ENCODE assay signal across 8 mouse cellular contexts in the genomic region with DNA sequence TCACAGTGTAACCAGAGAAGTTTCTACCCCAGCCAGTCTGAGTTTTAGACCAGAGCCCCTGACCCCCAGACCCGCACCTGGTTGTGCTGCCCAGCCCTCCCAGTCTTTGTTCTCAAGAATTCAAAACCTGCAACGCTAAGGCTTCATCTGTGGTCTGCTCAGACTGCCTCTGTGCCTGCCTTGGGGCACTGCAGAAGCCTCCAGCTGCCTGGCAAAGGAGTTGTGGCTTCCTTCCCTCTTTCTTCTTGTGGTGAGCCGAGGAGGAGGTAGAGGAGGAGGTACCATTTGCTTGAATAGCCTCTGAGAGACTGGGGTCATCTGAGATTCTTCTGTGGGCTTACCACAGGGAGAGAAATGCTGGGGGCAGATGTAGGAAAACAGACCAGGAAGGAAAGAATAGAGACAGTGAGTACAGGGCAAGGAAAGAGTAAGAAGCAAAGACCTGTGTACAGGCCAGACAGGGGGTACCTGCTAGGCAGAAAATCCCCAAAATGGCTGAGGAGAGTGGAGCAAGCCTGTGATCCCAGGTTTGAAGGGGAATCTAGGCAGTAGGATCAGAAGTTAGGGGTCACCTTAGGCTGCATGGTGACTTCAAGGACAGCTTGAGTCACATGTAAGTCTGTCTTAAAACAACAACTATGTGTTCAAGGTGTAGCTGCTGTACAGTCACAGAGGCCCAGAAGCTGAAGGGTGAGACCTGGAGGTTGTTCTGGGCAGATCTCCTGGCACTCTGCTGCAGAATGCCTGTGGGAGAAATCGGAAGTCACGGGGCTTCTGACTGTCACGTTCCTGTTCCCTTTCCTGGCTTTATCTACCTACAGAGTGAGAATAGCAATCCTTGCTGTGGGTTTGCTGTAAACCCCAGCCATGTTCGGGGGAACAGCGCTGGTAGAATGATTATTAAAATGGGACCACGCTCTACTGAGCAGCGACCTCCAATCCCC.
A peak's percentile ranks its signal among the peaks of the same experiment; 100 is the strongest.
DNase-seq lines count a peak whose midpoint lies in the region; ATAC-seq lines count a peak whose summit lies in the region.
"Had no signal": no experiment of that assay in that cellular context is flagged by ENCODE, and none has a peak within 500 bp of the region (broad histone marks: within the 10 kb centered on the region; RNA-seq: fewer than 3 reads in every experiment).

No protein-coding gene starts in this region.

- H3K9me3 ChIP-seq in midbrain, embryonic 10.5 days (replicated peaks) = no peaks in the 10 kb centered on the region
- no peaks in the 10 kb centered on the region for H3K9me3 ChIP-seq in midbrain, embryonic 16.5 days (replicated peaks; ENCODE audit: control insufficient read depth, low read length, poor library complexity, severe bottlenecking)
- no peaks in the 10 kb centered on the region for H3K9me3 ChIP-seq in heart, embryonic 10.5 days

- 53% methylated on average over 10 of the region's 10 CpGs for WGBS in midbrain, embryonic 10.5 days
- WGBS in midbrain, embryonic 16.5 days = 36% methylated on average over 10 of the region's 10 CpGs
- WGBS in heart, embryonic 10.5 days = 63% methylated on average over 10 of the region's 10 CpGs

- H3K4me1 ChIP-seq in midbrain, embryonic 10.5 days = peaks cover 72% of the 10 kb centered on the region
- peaks cover 15% of the 10 kb centered on the region for H3K4me1 ChIP-seq in midbrain, embryonic 16.5 days (ENCODE audit: control insufficient read depth, insufficient read depth, low read length)
- H3K4me1 ChIP-seq in heart, embryonic 10.5 days = peaks cover 45% of the 10 kb centered on the region

- no peak for DNase-seq in midbrain, embryonic 10.5 days (ENCODE audit: low spot score)
- DNase-seq in heart, embryonic 10.5 days (ENCODE audit: low spot score) = no peak
- peak; percentile 42 for DNase-seq in kidney, postnatal 14 days
- peak; percentile 56 to 70 for DNase-seq in thymus, postnatal 36 days
- no peak for DNase-seq in spleen, adult 12 weeks (ENCODE audit: low spot score)
- no peak for DNase-seq in layer of hippocampus, postnatal 10 days (ENCODE audit: low spot score in 2 of 2)

- peak overlapping the region; percentile 67 for H3K27ac ChIP-seq in midbrain, embryonic 10.5 days (replicated peaks)
- no peak overlapping the region for H3K27ac ChIP-seq in midbrain, embryonic 16.5 days (ENCODE audit: low read length)
- H3K27ac ChIP-seq in heart, embryonic 10.5 days = peak overlapping the region; percentile 76

- no peak overlapping the region for H3K4me3 ChIP-seq in midbrain, embryonic 10.5 days
- H3K4me3 ChIP-seq in midbrain, embryonic 16.5 days (ENCODE audit: low read depth, low read length) = no peak overlapping the region
- H3K4me3 ChIP-seq in heart, embryonic 10.5 days = no peak overlapping the region
- H3K4me3 ChIP-seq: erythroblast, embryonic 14.5 days had no signal

- H3K4me2 ChIP-seq in midbrain, embryonic 16.5 days (ENCODE audit: low read length) = no peak overlapping the region

- no peaks in the 10 kb centered on the region for H3K36me3 ChIP-seq in midbrain, embryonic 10.5 days
- H3K36me3 ChIP-seq in midbrain, embryonic 16.5 days (ENCODE audit: control insufficient read depth, insufficient read depth, low read length) = no peaks in the 10 kb centered on the region
- H3K36me3 ChIP-seq in heart, embryonic 10.5 days = no peaks in the 10 kb centered on the region

- H3K27me3 ChIP-seq in midbrain, embryonic 10.5 days (ENCODE audit: low read depth, poor library complexity, severe bottlenecking) = peaks cover 63% of the 10 kb centered on the region
- H3K27me3 ChIP-seq in midbrain, embryonic 16.5 days (ENCODE audit: control insufficient read depth, insufficient read depth, low read depth, low read length) = no peaks in the 10 kb centered on the region
- no peaks in the 10 kb centered on the region for H3K27me3 ChIP-seq in heart, embryonic 10.5 days (ENCODE audit: insufficient read depth, poor library complexity, severe bottlenecking)

- ATAC-seq in midbrain, embryonic 16.5 days = no peak

- no peak overlapping the region for H3K9ac ChIP-seq in midbrain, embryonic 16.5 days (ENCODE audit: low read depth, low read length)

Comparison
In these comparisons a context has a peak if more than half of its experiments do, and no peak if none do; other contexts are left out.
1. DNase-seq: peak in kidney, postnatal 14 days (single experiment) and thymus, postnatal 36 days (2 of 2); none in midbrain, embryonic 10.5 days (single experiment), heart, embryonic 10.5 days (single experiment), spleen, adult 12 weeks (single experiment) and layer of hippocampus, postnatal 10 days (0 of 2).